Mouse (Mus musculus) heart, postnatal 25 days (tissue): ENCODE measurements around the gene Ambn. TPM values are rescaled to one million over a fixed set of nuclear protein-coding genes. Genes with fewer than 3 reads are reported as not detected.
"Not testable (repeated sequence)": the region's sequence is repeated elsewhere in the genome, so short reads cannot be mapped to it uniquely, and the experiment has no call there.

Experiments
- DNase-seq: peaks from one replicate; pipeline ENCODE4 v3.0.0; 2022; ENCODE audit warnings: low spot score
- intact Hi-C: fragments of 180-260 bp; cut with DNase I; formaldehyde crosslinking; loops from one replicate; pipeline ENCODE4 v1.15.1; 2025
- total RNA-seq, 2 experiments: library from RNA; stranded (reverse); gene quantifications; 2 replicates each; pipeline ENCODE4 v1.2.3; 2021

Gene Ambn
- not detected for total RNA-seq

GRCm38 (mm10) chr5:88455691-88456090, at the start of gene Ambn:
Ambn (plus strand) TSS chr5:88455991.
- DNase-seq, result no peak
- intact Hi-C loops, result no loop called here

- intact Hi-C loops, result no loop called here
- no peak for DNase-seq
Observed at GRCm38 (mm10) chr5:88420319-88421065, 35.3 kb upstream of the Ambn start.

- intact Hi-C loops, DNase-seq: not testable (repeated sequence)
Observed at GRCm38 (mm10) chr5:88424892-88425291, 30.9 kb upstream of the Ambn start.

DNA sequence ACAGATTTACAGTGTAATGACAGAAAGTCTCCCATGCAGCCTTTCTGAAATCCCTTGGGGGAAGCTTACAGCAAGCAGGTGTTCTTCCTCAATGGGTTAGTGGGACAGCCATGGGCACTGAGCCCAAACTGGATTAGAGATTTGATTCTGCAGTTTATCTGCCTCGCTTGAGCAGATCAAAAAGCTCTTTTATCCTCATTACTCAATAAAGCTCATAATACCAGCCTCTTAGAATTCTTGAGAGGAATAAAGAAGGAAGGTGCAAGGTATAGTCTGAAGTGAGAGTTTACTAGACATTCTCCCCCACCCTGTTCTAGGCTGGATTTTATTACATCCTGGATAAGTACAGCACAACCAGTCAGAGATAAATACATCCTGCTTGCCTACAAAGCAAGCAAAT, 29.0 kb upstream of the Ambn start:
- DNase-seq, result no peak
- intact Hi-C loops, result no loop called here

- intact Hi-C loops, result no loop called here
- DNase-seq, result no peak
Observed at GRCm38 (mm10) chr5:88467471-88467870, 11.7 kb downstream of the Ambn start.

GRCm38 (mm10) chr5:88468807-88469704, 13.3 kb downstream of the Ambn start:
- intact Hi-C loops, result no loop called here
- DNase-seq, result no peak

GRCm38 (mm10) chr5:88487675-88488074, 31.9 kb downstream of the Ambn start, which contains the start of gene Enam:
Enam (plus strand) TSS chr5:88487975.
- no peak for DNase-seq
- intact Hi-C loops, result no loop called here

DNA sequence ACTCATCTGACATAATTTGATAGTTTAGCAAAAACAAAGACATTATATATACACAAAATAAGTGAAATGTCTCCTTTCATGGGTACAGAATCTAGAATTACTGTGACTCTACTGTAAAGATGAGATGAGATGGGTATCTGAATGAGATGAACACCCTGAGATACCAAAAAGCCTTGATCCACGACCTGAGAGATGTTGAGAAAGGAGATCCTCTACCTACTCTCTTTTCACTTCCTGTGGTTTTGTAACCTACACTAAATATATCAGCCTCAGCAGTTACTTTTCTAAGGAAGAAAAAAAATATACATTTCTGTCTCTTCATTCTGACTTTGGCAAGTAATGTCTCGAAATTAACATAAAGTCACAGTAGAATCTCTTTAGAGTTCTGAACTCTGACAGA, 33.2 kb downstream of the Ambn start:
- DNase-seq, result no peak
- intact Hi-C loops, result no loop called here

- intact Hi-C loops, result no loop called here
- no peak for DNase-seq
Observed at GRCm38 (mm10) chr5:88491111-88491510, 35.3 kb downstream of the Ambn start.

- DNase-seq, result no peak
- intact Hi-C loops, result no loop called here
Observed at GRCm38 (mm10) chr5:88499781-88500180, 44.0 kb downstream of the Ambn start.

DNA sequence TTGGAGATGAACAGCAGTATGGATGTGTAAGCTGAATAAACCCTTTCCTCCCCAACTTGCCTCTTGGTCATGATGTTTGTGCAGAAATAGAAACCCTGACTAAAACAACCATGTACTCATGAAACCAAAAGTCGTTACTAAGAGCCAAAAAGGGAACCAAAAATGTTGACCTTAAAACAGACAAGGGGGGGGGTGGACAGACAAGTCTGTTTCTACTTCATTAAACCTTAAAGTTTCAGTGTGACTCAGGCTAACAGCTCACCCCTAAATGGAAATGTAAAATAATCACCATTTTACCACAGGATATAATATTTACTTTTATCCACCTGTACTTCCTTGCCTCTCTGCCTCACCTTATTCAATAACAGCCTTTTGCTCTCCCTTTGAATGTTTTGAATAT, 52.8 kb downstream of the Ambn start:
- intact Hi-C loops, result no loop called here

GRCm38 (mm10) chr5:88508990-88509389, 53.2 kb downstream of the Ambn start:
- DNase-seq, result no peak
- intact Hi-C loops, result no loop called here

More for the DNA sequence above, 52.8 kb downstream of the Ambn start:
- DNase-seq, result no peak

Other genes starting within 250 kb of the Ambn start
- not detected for gene Gm7714, start 187.1 kb upstream of the Ambn start, total RNA-seq
- not detected for gene Prol1, start 138.7 kb upstream of the Ambn start, total RNA-seq
- gene Amtn, start 79.9 kb upstream of the Ambn start, total RNA-seq, result not detected
- not detected for gene Enam, start 32.0 kb downstream of the Ambn start, total RNA-seq
- under 1 TPM in 1 of 2 experiments, not detected in 1; 0.10 TPM for gene Jchain, start 71.9 kb downstream of the Ambn start, total RNA-seq
- 10 to 100 TPM; 19.3 to 19.9 TPM for gene Utp3, start 98.5 kb downstream of the Ambn start, total RNA-seq
- 10 to 100 TPM; 10.5 to 11.5 TPM for gene Rufy3, start 109.0 kb downstream of the Ambn start, total RNA-seq
- gene Grsf1, start 220.2 kb downstream of the Ambn start, total RNA-seq, result 100 to 1,000 TPM; 206 to 221 TPM